Mouse (Mus musculus) E14TG2a.4 (cell line): ENCODE measurements around the gene Nbl1.

Source experiments
- CTCF ChIP-seq: conservative IDR thresholded peaks from 2 replicates; pipeline ENCODE4 v1.5.1; 2014; ENCODE audit warnings: low read length
- NANOG ChIP-seq: IDR thresholded peaks from 2 replicates; pipeline ENCODE4 v1.6.1; 2014; ENCODE audit warnings: borderline replicate concordance, low read length, mixed read lengths

DNA sequence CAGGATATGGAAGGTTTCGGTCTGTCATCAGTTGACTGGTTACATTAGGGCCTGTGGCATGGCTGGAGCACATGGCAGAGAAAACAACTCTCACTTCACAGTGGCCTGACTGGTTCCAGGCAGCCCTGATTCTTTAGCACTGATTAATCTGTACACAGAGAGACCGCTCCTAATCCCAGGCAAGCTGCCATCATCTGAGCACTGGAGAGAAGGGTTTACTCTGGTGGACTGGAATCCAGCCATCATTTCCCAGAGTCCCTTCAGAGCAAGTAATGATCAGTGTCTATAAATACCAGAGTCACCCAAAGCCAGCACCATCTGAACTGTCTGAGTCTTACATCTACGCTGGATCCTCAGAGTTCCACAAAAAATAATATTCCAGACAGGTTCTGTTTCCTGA lies 57.0 kb downstream of the Nbl1 start:
- TF ChIP-seq CTCF, result no peak
- TF ChIP-seq NANOG, result no peak
